Mouse (Mus musculus): ENCODE data around the gene Slc25a15.

Gene Slc25a15

GRCm38 (mm10) chr8:22398142-22398951, at the start of gene Slc25a15:
TSS of gene Slc25a15 (minus strand) at chr8:22398597.
- DNase-seq (ENCODE audit: low read depth, low spot score): peak; percentile 17

- peak; percentile 16 for DNase-seq (ENCODE audit: low read depth, low spot score)
These were observed 13.6 kb upstream of the Slc25a15 start for GRCm38 (mm10) chr8:22411971-22412370.

GRCm38 (mm10) chr8:22411282-22411702, 12.9 kb upstream of the Slc25a15 start, which contains the start of gene Mrps31:
TSS of gene Mrps31 (plus strand) at chr8:22411361.
- peak; percentile 80 for DNase-seq (ENCODE audit: low read depth, low spot score)

- DNase-seq (ENCODE audit: low read depth, low spot score): no peak
These were observed 12.4 kb upstream of the Slc25a15 start for GRCm38 (mm10) chr8:22410688-22411281.

- DNase-seq (ENCODE audit: low read depth, low spot score): no peak
These were observed 7.3 kb upstream of the Slc25a15 start for GRCm38 (mm10) chr8:22405733-22406132.

GRCm38 (mm10) chr8:22403235-22403634, 4.8 kb upstream of the Slc25a15 start:
- no peak for DNase-seq (ENCODE audit: low read depth, low spot score)

GRCm38 (mm10) chr8:22400593-22400992, 2.2 kb upstream of the Slc25a15 start:
- DNase-seq (ENCODE audit: low read depth, low spot score): no peak

GRCm38 (mm10) chr8:22399285-22399880, 986 bp upstream of the Slc25a15 start:
- DNase-seq (ENCODE audit: low read depth, low spot score): no peak

GRCm38 (mm10) chr8:22397811-22398141, 621 bp downstream of the Slc25a15 start:
- DNase-seq (ENCODE audit: low read depth, low spot score): no peak

- DNase-seq (ENCODE audit: low read depth, low spot score): no peak
These were observed 3.1 kb downstream of the Slc25a15 start for GRCm38 (mm10) chr8:22395256-22395655.

- DNase-seq (ENCODE audit: low read depth, low spot score): no peak
These were observed 3.9 kb downstream of the Slc25a15 start for GRCm38 (mm10) chr8:22394471-22394870.

GRCm38 (mm10) chr8:22390766-22391463, 7.5 kb downstream of the Slc25a15 start:
- no peak for DNase-seq (ENCODE audit: low read depth, low spot score)

- no peak for DNase-seq (ENCODE audit: low read depth, low spot score)
These were observed 8.5 kb downstream of the Slc25a15 start for GRCm38 (mm10) chr8:22389874-22390273.

GRCm38 (mm10) chr8:22385158-22385557, 13.2 kb downstream of the Slc25a15 start:
- DNase-seq (ENCODE audit: low read depth, low spot score): no peak

- DNase-seq (ENCODE audit: low read depth, low spot score): no peak
These were observed 15.4 kb downstream of the Slc25a15 start for GRCm38 (mm10) chr8:22382824-22383595.

- DNase-seq (ENCODE audit: low read depth, low spot score): no peak
These were observed 17.5 kb downstream of the Slc25a15 start for GRCm38 (mm10) chr8:22380934-22381333.

- no peak for DNase-seq (ENCODE audit: low read depth, low spot score)
These were observed 21.5 kb downstream of the Slc25a15 start for GRCm38 (mm10) chr8:22376903-22377302.

GRCm38 (mm10) chr8:22376311-22376710, 22.1 kb downstream of the Slc25a15 start:
- no peak for DNase-seq (ENCODE audit: low read depth, low spot score)

- no peak for DNase-seq (ENCODE audit: low read depth, low spot score)
These were observed 38.5 kb downstream of the Slc25a15 start for GRCm38 (mm10) chr8:22359882-22360281.

- no peak for DNase-seq (ENCODE audit: low read depth, low spot score)
These were observed 39.0 kb downstream of the Slc25a15 start for GRCm38 (mm10) chr8:22359359-22359758.

- no peak for DNase-seq (ENCODE audit: low read depth, low spot score)
These were observed 63.0 kb downstream of the Slc25a15 start for GRCm38 (mm10) chr8:22335426-22335825.
